Mouse (Mus musculus) hindbrain, embryonic 15.5 days (tissue): ENCODE data around the gene Inpp5k. TPM values are rescaled to one million over a fixed set of nuclear protein-coding genes. Genes with fewer than 3 reads are reported as not detected.

Experiments used
- ATAC-seq: fragments of 200-750 bp; cut with Nextera tagmentation; 2 replicates; pipeline ENCODE4 v1.8.0; 2017; ENCODE audit warnings: low read depth, moderate number of reproducible peaks, moderate TSS enrichment; ENCODE audit not compliant: low FRiP score
- H3K27ac ChIP-seq: fragments of 300-500 bp; sonication (generic); replicated peaks from 2 replicates; pipeline ENCODE4 v1.5.1; 2015; ENCODE audit warnings: mild to moderate bottlenecking, inconsistent platforms
- H3K27me3 ChIP-seq: fragments of 300-500 bp; sonication (generic); 2 replicates; pipeline ENCODE4 v1.6.1; 2015; ENCODE audit warnings: control low read depth, inconsistent platforms
- H3K36me3 ChIP-seq: fragments of 300-500 bp; sonication (generic); 2 replicates; pipeline ENCODE4 v1.6.1; 2015; ENCODE audit warnings: control low read depth, inconsistent platforms
- H3K4me1 ChIP-seq: fragments of 300-500 bp; sonication (generic); replicated peaks from 2 replicates; pipeline ENCODE4 v1.6.1; 2015; ENCODE audit warnings: control low read depth, inconsistent platforms
- H3K4me2 ChIP-seq: fragments of 300-500 bp; sonication (generic); 2 replicates; pipeline ENCODE4 v1.6.1; 2015; ENCODE audit warnings: moderate library complexity, mild to moderate bottlenecking, inconsistent platforms
- H3K4me3 ChIP-seq: fragments of 300-500 bp; sonication (generic); 2 replicates; pipeline ENCODE4 v1.5.1; 2015; ENCODE audit warnings: mild to moderate bottlenecking, inconsistent platforms
- H3K9ac ChIP-seq: fragments of 300-500 bp; sonication (generic); 2 replicates; pipeline ENCODE4 v1.6.1; 2015; ENCODE audit warnings: inconsistent platforms
- H3K9me3 ChIP-seq: fragments of 300-500 bp; sonication (generic); 2 replicates; pipeline ENCODE4 v1.6.1; 2016; ENCODE audit warnings: control low read depth, inconsistent platforms
- WGBS: fragments of 180-500 bp; shearing (Covaris S2); methylation state at CpG from one replicate; pipeline ENCODE4 v1.1.7; 2015; 5-methylcytosine and 5-hydroxymethylcytosine counted together
- polyA plus RNA-seq: library from polyadenylated mRNA; unstranded; fragments of >200 nt; fragmentation: Nextera tagmentation; extraction: Ambion mirVana; gene quantifications from 2 replicates; pipeline ENCODE4 v1.2.1, GENCODE M21; 2015

Gene Inpp5k
- polyA plus RNA-seq, 1 experiment from 2014 or later, result 38.8 TPM

- H3K4me3 ChIP-seq, result peak within 1 kb of the TSS; percentile 59
- H3K36me3 ChIP-seq, result no peaks in the 10 kb centered on the region
- no peak for ATAC-seq
- H3K27me3 ChIP-seq, result peaks cover 23% of the 10 kb centered on the region
- 0 out of 2 replicates have a peak within 1 kb of the TSS, but pooled peaks have one; percentile 60 for H3K27ac ChIP-seq
- peak within 1 kb of the TSS; percentile 90 for H3K4me2 ChIP-seq
- H3K9me3 ChIP-seq, result no peaks in the 10 kb centered on the region
- H3K4me1 ChIP-seq, result peaks cover 57% of the 10 kb centered on the region
- WGBS, result 73% methylated on average over 7 of the region's 7 CpGs
- peak within 1 kb of the TSS; percentile 66 for H3K9ac ChIP-seq
These were observed 19.5 kb downstream of the Inpp5k start, which contains the start of gene Myo1c for GRCm38 (mm10) chr11:75650311-75650710. TSS of gene Myo1c (plus strand) at chr11:75650504.

- Histone ChIP-seq H3K9me3 (no peaks in the 10 kb centered on the region), H3K9ac (peak overlapping the region; percentile 66; the same call in 1 of the 2 replicates), H3K27ac (0 out of 2 replicates have a peak overlapping the region, but pooled peaks have one; percentile 60), H3K4me1 (peaks cover 63% of the 10 kb centered on the region), H3K4me2 (peak overlapping the region; percentile 90), H3K4me3 (peak overlapping the region; percentile 59), H3K36me3 (no peaks in the 10 kb centered on the region), H3K27me3 (peaks cover 24% of the 10 kb centered on the region)
- peak; percentile 3; the same call in 1 of the 2 replicates for ATAC-seq
- 48% methylated on average over 13 of the region's 13 CpGs for WGBS
These were observed 20.2 kb downstream of the Inpp5k start for GRCm38 (mm10) chr11:75650958-75651425.

GRCm38 (mm10) chr11:75651426-75652221 lies 20.8 kb downstream of the Inpp5k start:
- Histone ChIP-seq H3K9me3 (no peaks in the 10 kb centered on the region), H3K27ac (peak overlapping the region; percentile 60), H3K4me3 (peak overlapping the region; percentile 59), H3K27me3 (peaks cover 24% of the 10 kb centered on the region), H3K36me3 (no peaks in the 10 kb centered on the region), H3K9ac (peak overlapping the region; percentile 66), H3K4me1 (peaks cover 70% of the 10 kb centered on the region), H3K4me2 (peak overlapping the region; percentile 90)
- under 1% methylated on average over 54 of the region's 54 CpGs for WGBS
- ATAC-seq, result peak; percentile 46

- ATAC-seq, result no peak
- WGBS, result 22% methylated on average over 20 of the region's 20 CpGs
- no peak overlapping the region for H3K9ac ChIP-seq
- peaks cover 64% of the 10 kb centered on the region for H3K4me1 ChIP-seq
- H3K4me3 ChIP-seq, result peak overlapping the region; percentile 59
- peak overlapping the region; percentile 60; the same call in 1 of the 2 replicates for H3K27ac ChIP-seq
- peaks cover 24% of the 10 kb centered on the region for H3K27me3 ChIP-seq
- H3K36me3 ChIP-seq, result no peaks in the 10 kb centered on the region
- peak overlapping the region; percentile 90 for H3K4me2 ChIP-seq
- no peaks in the 10 kb centered on the region for H3K9me3 ChIP-seq
These were observed 21.6 kb downstream of the Inpp5k start for GRCm38 (mm10) chr11:75652222-75652941.

- no peaks in the 10 kb centered on the region for H3K36me3 ChIP-seq
- WGBS, result 30% methylated on average over 14 of the region's 14 CpGs
- peak overlapping the region; percentile 59; the same call in 1 of the 2 replicates for H3K4me3 ChIP-seq
- no peak for ATAC-seq
- no peaks in the 10 kb centered on the region for H3K9me3 ChIP-seq
- no peak overlapping the region for H3K9ac ChIP-seq
- H3K27me3 ChIP-seq, result peaks cover 24% of the 10 kb centered on the region
- H3K4me1 ChIP-seq, result peaks cover 57% of the 10 kb centered on the region
- H3K4me2 ChIP-seq, result peak overlapping the region; percentile 94
- no peak overlapping the region for H3K27ac ChIP-seq
These were observed 22.3 kb downstream of the Inpp5k start for GRCm38 (mm10) chr11:75652942-75653684.

- no peak overlapping the region; the same call in 1 of the 2 replicates for H3K27ac ChIP-seq
- under 1% methylated on average over 40 of the region's 45 CpGs for WGBS
These were observed 23.1 kb downstream of the Inpp5k start for GRCm38 (mm10) chr11:75653781-75654470.

GRCm38 (mm10) chr11:75654471-75655390 lies 23.9 kb downstream of the Inpp5k start:
- H3K4me1 ChIP-seq, result peaks cover 52% of the 10 kb centered on the region
- no peaks in the 10 kb centered on the region for H3K9me3 ChIP-seq
- H3K36me3 ChIP-seq, result no peaks in the 10 kb centered on the region
- WGBS, result 42% methylated on average over 25 of the region's 25 CpGs
- peak overlapping the region; percentile 53; the same call in 1 of the 2 replicates for H3K9ac ChIP-seq
- peak overlapping the region; percentile 65 for H3K4me3 ChIP-seq
- H3K27ac ChIP-seq, result no peak overlapping the region
- 0 out of 2 replicates have a peak, but pooled peaks have one; percentile 3 for ATAC-seq
- H3K27me3 ChIP-seq, result peaks cover 24% of the 10 kb centered on the region
- peak overlapping the region; percentile 99 for H3K4me2 ChIP-seq

More at GRCm38 (mm10) chr11:75653781-75654470, 23.1 kb downstream of the Inpp5k start:
- ATAC-seq, result 0 out of 2 replicates have a peak, but pooled peaks have one; percentile 39
- Histone ChIP-seq H3K9ac (peak overlapping the region; percentile 53), H3K9me3 (no peaks in the 10 kb centered on the region), H3K27me3 (peaks cover 24% of the 10 kb centered on the region), H3K4me1 (peaks cover 52% of the 10 kb centered on the region), H3K4me2 (peak overlapping the region; percentile 94), H3K36me3 (no peaks in the 10 kb centered on the region), H3K4me3 (peak overlapping the region; percentile 47)

GRCm38 (mm10) chr11:75655621-75656545 lies 25.1 kb downstream of the Inpp5k start:
- Histone ChIP-seq H3K27ac (0 out of 2 replicates have a peak overlapping the region, but pooled peaks have one; percentile 35), H3K4me1 (peaks cover 52% of the 10 kb centered on the region), H3K4me3 (peak overlapping the region; percentile 65), H3K9me3 (no peaks in the 10 kb centered on the region), H3K9ac (peak overlapping the region; percentile 56), H3K27me3 (peaks cover 24% of the 10 kb centered on the region), H3K36me3 (no peaks in the 10 kb centered on the region), H3K4me2 (peak overlapping the region; percentile 99)
- WGBS, result 1% methylated on average over 78 of the region's 78 CpGs
- ATAC-seq, result peak; percentile 36; the same call in 1 of the 2 replicates
